Mouse (Mus musculus) hindbrain, embryonic 12.5 days (tissue): Measurements from ENCODE around the gene Gm11492. TPM values are rescaled to one million over a fixed set of nuclear protein-coding genes. Genes with fewer than 3 reads are reported as not detected.

ENCODE experiments used
- ATAC-seq: fragments of 200-750 bp; cut with Nextera tagmentation; 2 replicates; pipeline ENCODE4 v1.8.0; 2017; ENCODE audit warnings: moderate TSS enrichment; ENCODE audit not compliant: low FRiP score
- H3K27ac ChIP-seq: fragments of 300-500 bp; sonication (generic); 2 replicates; pipeline ENCODE4 v1.5.1; 2016; ENCODE audit warnings: mild to moderate bottlenecking
- H3K27me3 ChIP-seq: fragments of 300-500 bp; sonication (generic); 2 replicates; pipeline ENCODE4 v1.6.1; 2016; ENCODE audit warnings: mild to moderate bottlenecking
- H3K36me3 ChIP-seq: fragments of 300-500 bp; sonication (generic); 2 replicates; pipeline ENCODE4 v1.6.1; 2016; ENCODE audit warnings: mild to moderate bottlenecking
- H3K4me1 ChIP-seq: fragments of 300-500 bp; sonication (generic); 2 replicates; pipeline ENCODE4 v1.6.1; 2016
- H3K4me2 ChIP-seq: fragments of 300-500 bp; sonication (generic); replicated peaks from 2 replicates; pipeline ENCODE4 v1.6.1; 2016; ENCODE audit warnings: mild to moderate bottlenecking
- H3K4me3 ChIP-seq: fragments of 300-500 bp; sonication (generic); 2 replicates; pipeline ENCODE4 v1.5.1; 2016; ENCODE audit warnings: mild to moderate bottlenecking
- H3K9ac ChIP-seq: fragments of 300-500 bp; sonication (generic); 2 replicates; pipeline ENCODE4 v1.6.1; 2016; ENCODE audit warnings: mild to moderate bottlenecking, moderate library complexity
- H3K9me3 ChIP-seq: fragments of 300-500 bp; sonication (generic); replicated peaks from 2 replicates; pipeline ENCODE4 v1.6.1; 2016; ENCODE audit warnings: mild to moderate bottlenecking
- WGBS: fragments of 180-500 bp; shearing (Covaris S2); methylation state at CpG from one replicate; pipeline ENCODE4 v1.1.7; 2016; 5-methylcytosine and 5-hydroxymethylcytosine counted together
- polyA plus RNA-seq: library from polyadenylated mRNA; unstranded; fragments of >200 nt; fragmentation: Nextera tagmentation; extraction: Ambion mirVana; gene quantifications from 2 replicates; pipeline ENCODE4 v1.2.1, GENCODE M21; 2016

Gene Gm11492
- polyA plus RNA-seq, 1 experiment from 2014 or later = not detected

GRCm38 (mm10) chr11:87581161-87581865 lies 14.9 kb downstream of the Gm11492 start:
- no peak overlapping the region for H3K4me2 ChIP-seq
- H3K27ac ChIP-seq = no peak overlapping the region
- H3K9me3 ChIP-seq = no peaks in the 10 kb centered on the region
- 83% methylated on average over 12 of the region's 12 CpGs for WGBS
- H3K27me3 ChIP-seq = peaks cover 13% of the 10 kb centered on the region; the same call in 1 of the 2 replicates
- no peak overlapping the region for H3K4me3 ChIP-seq
- no peak overlapping the region for H3K9ac ChIP-seq
- H3K36me3 ChIP-seq = no peaks in the 10 kb centered on the region
- H3K4me1 ChIP-seq = peaks cover 20% of the 10 kb centered on the region
- ATAC-seq = no peak

DNA sequence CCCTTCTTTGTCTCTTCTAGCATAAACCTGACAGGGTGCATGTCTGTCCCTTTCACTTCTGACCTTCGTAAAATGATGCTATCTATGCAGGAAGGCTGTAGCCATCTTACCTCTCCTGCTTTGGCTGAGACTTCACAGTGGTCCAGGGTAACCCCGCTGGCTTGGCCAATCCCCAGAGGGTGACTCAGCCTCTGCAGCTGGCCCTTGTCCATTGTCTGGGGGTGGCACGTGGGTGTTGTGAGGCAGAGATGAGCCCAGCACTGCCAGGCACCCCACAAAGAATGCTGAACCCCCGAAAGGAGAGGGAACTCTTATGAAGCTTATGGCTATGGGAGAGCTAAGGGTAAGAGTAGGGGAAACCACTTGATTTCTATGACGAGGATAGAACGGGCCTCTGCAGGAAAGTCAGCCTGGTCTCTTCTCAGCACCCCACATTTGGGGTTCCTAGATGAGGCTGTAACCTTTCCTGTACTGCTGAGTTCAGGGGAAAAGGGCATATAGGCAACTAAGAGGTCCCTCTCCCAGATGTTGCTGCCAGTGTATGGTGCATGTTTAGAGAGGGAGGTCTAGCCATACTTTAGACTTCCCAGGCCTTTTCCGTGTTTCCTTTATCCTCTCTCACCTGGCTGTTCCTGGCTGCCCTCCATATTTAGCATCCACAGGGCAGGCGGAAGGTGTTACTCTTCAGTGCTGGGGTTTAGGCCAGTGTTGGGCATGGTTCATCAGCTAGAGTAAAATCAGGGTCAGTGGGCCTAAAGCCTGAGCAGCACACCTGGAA lies 15.7 kb downstream of the Gm11492 start:
- Histone ChIP-seq H3K27me3 (peaks cover 10% of the 10 kb centered on the region; the same call in 1 of the 2 replicates), H3K27ac (no peak overlapping the region), H3K36me3 (no peaks in the 10 kb centered on the region), H3K4me3 (no peak overlapping the region), H3K4me2 (no peak overlapping the region), H3K4me1 (peaks cover 20% of the 10 kb centered on the region), H3K9me3 (no peaks in the 10 kb centered on the region), H3K9ac (0 out of 2 replicates have a peak overlapping the region, but pooled peaks have one; percentile 13)
- 82% methylated on average over 8 of the region's 8 CpGs for WGBS
- ATAC-seq = no peak

DNA sequence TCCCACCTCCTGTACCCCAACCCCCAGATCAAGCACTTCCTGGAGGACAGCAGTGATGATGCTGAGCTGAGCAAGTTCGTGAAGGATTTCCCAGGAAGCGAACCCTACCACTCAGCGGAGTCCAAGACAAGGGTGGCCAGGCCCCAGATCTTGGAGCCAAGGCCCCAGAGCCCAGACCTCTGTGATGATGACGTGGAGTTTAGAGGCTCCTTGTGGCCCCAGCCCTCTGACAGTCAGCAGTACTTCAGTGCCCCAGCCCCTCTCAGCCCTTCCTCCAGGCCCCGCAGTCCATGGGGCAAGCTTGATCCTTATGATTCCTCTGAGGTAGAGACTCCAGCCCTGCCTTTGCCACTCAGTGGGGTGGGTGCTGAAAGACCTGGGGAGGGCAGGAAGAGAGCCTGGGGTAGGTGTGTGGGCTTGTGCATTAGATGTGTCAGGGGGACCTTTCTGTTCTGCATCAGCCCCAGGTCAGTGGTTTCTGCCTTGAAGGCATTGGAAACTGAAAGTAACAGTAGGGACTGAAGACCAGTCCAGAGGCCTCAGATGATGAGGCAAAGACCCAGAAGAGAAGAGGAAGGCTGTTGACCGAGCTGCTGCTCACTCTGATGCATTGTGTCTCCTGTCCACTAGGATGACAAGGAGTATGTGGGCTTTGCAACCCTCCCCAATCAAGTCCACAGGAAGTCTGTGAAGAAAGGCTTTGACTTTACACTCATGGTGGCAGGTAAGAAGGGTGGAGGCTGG lies 17.0 kb downstream of the Gm11492 start:
- no peak overlapping the region for H3K27ac ChIP-seq
- H3K4me3 ChIP-seq = no peak overlapping the region
- H3K9me3 ChIP-seq = no peaks in the 10 kb centered on the region
- H3K4me1 ChIP-seq = peaks cover 12% of the 10 kb centered on the region; the same call in 1 of the 2 replicates
- peaks cover 10% of the 10 kb centered on the region; the same call in 1 of the 2 replicates for H3K27me3 ChIP-seq
- H3K36me3 ChIP-seq = no peaks in the 10 kb centered on the region
- WGBS = 80% methylated on average over 6 of the region's 6 CpGs
- H3K4me2 ChIP-seq = no peak overlapping the region
- no peak for ATAC-seq
- no peak overlapping the region for H3K9ac ChIP-seq

DNA sequence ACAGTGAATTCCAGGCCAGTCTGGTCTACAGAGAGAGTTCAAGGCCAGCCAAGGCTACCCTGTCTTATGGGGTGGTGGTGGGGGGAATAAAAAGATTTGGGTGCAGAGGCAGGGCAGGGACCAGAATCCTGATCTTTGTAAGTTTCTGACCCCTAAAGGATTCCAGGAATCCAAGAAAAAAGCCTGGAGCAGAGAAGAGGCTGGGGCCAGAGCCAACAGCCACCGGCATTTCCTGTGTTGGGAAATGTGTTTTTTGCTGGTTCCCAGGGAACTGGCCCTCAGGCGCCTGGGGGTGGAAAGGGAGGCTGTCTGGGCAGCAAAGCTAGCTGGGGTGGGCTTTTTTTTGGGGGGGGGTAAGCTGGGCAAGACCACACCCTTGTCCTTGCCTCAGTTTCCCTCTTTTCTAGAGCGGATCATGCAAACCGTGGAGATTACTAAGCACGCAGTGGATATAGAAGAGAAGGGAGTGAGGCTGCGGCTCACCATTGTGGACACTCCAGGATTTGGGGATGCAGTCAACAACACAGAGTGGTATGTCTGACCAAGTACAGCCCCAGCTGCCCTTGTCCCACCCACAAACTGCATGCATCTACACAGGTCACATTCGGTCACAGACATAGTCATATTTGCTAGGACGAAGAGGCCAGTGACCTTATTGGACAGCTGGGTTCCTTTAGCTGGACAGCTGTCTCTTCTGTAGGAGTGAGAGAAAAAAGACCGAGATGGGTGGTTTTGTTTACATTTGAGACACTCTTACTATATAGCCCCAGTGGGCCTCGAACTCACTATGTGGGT lies 18.5 kb downstream of the Gm11492 start:
- 85% methylated on average over 10 of the region's 10 CpGs for WGBS
- Histone ChIP-seq H3K4me3 (no peak overlapping the region), H3K27me3 (peaks cover 10% of the 10 kb centered on the region; the same call in 1 of the 2 replicates), H3K4me2 (no peak overlapping the region), H3K4me1 (peaks cover 8% of the 10 kb centered on the region), H3K27ac (no peak overlapping the region), H3K9me3 (no peaks in the 10 kb centered on the region), H3K9ac (no peak overlapping the region), H3K36me3 (0 out of 2 replicates have a peak, but pooled peaks cover 3% of the 10 kb centered on the region)
- no peak for ATAC-seq

GRCm38 (mm10) chr11:87587211-87587874 lies 20.9 kb downstream of the Gm11492 start:
- H3K36me3 ChIP-seq = 0 out of 2 replicates have a peak, but pooled peaks cover 3% of the 10 kb centered on the region
- H3K4me1 ChIP-seq = peaks cover 18% of the 10 kb centered on the region
- no peaks in the 10 kb centered on the region for H3K9me3 ChIP-seq
- no peak overlapping the region for H3K4me2 ChIP-seq
- no peaks in the 10 kb centered on the region for H3K27me3 ChIP-seq
- H3K9ac ChIP-seq = no peak overlapping the region
- no peak overlapping the region for H3K4me3 ChIP-seq
- 92% methylated on average over 5 of the region's 5 CpGs for WGBS
- ATAC-seq = no peak
- no peak overlapping the region for H3K27ac ChIP-seq

GRCm38 (mm10) chr11:87589605-87590004 lies 23.2 kb downstream of the Gm11492 start:
- Histone ChIP-seq H3K27ac (no peak overlapping the region), H3K4me3 (no peak overlapping the region), H3K9me3 (no peaks in the 10 kb centered on the region), H3K4me1 (peaks cover 39% of the 10 kb centered on the region), H3K36me3 (peaks cover 7% of the 10 kb centered on the region; the same call in 1 of the 2 replicates), H3K9ac (no peak overlapping the region), H3K4me2 (peak overlapping the region; percentile 87; the same call in 1 of the 2 replicates), H3K27me3 (no peaks in the 10 kb centered on the region)
- WGBS = 96% methylated on average over 8 of the region's 8 CpGs
- no peak for ATAC-seq

DNA sequence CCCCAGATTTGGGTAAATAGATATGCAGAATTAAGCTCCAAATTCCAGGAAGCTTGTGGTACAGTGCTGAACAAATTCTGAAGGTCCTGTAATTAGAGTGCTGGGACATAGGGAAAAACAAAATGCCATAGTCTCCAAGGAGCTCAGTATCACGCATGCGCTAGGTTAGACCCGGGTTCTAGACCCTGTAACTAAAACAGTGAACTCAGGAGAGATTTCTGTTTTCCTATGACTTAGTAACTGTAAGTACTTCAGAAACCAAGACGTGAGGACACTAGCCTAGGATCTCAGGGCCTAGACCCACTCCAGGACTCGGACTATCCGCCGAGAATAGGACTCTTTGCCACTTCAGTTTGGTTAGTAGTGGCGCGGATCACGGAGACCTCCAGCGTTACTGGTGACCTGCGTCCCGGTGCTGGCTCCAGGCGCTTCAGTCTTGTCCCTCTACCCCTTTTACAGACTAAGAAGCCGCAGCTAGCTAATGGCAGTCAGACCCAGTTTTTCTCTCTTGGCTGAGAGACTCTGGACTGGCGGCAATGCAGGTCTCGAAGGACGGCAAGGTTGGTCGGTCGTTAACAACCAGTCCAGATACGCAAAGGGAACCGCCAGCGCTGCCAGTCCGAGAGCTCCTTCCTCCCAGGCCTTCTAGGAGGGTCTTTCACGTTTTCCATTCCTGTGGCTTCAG lies 24.5 kb downstream of the Gm11492 start:
- 2% methylated on average over 25 of the region's 25 CpGs for WGBS
- Histone ChIP-seq H3K9me3 (no peaks in the 10 kb centered on the region), H3K27ac (peak overlapping the region; percentile 88), H3K36me3 (peaks cover 7% of the 10 kb centered on the region; the same call in 1 of the 2 replicates), H3K4me2 (peak overlapping the region; percentile 87), H3K9ac (peak overlapping the region; percentile 86), H3K4me1 (peaks cover 51% of the 10 kb centered on the region), H3K4me3 (peak overlapping the region; percentile 79), H3K27me3 (no peaks in the 10 kb centered on the region)
- no peak for ATAC-seq

DNA sequence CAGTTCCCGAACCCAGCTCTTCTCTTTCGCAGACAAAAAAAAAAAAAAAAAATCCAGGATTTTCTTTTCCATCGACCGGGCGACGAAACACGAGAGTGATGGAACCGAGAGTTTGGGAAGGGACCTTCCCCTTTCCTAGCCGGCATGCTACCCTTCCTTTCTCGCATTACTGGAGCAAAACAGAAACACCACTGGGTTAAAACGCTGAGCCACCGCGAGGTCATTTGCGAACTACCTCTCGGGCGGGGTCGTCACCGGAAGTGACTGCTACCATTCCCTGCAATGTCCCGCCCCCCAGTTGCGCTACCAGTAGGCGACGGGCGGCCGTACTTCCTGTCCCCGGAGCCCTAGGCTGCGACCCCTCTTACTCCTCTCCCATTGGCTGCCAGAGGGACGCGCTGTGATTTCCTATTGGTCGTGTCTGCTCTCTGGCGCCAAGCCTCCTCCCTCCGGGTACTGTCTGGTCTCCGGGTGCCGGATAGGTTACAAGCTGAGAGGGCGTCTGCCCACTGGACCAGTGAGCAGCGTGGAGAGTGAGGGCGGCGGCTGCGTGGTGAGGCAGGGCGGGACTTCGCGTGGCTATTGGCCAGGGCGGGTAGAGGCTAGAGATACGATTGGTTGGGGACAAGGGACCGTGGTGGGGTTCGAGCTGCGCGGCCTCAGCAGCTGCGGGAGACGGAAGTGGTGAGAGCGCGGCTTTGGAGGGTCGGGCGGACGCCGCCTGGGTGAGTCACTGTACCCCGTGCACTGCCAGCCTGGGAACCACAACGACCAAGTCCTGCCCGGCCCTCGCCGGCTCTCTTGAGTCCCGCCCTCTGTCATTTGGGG lies 25.3 kb downstream of the Gm11492 start, which contains the start of gene Mtmr4:
Mtmr4 (plus strand) TSS at position 637 of the 828 bp plus-strand sequence.
- Histone ChIP-seq H3K4me1 (peaks cover 58% of the 10 kb centered on the region), H3K27me3 (no peaks in the 10 kb centered on the region), H3K9ac (peak within 1 kb of the TSS; percentile 86), H3K9me3 (no peaks in the 10 kb centered on the region), H3K36me3 (peaks cover 7% of the 10 kb centered on the region; the same call in 1 of the 2 replicates), H3K4me2 (peak within 1 kb of the TSS; percentile 87), H3K27ac (peak within 1 kb of the TSS; percentile 90), H3K4me3 (peak within 1 kb of the TSS; percentile 79)
- WGBS = under 1% methylated on average over 61 of the region's 61 CpGs
- peak; percentile 97 for ATAC-seq

- Histone ChIP-seq H3K9me3 (no peaks in the 10 kb centered on the region), H3K27me3 (no peaks in the 10 kb centered on the region), H3K27ac (peak overlapping the region; percentile 90), H3K36me3 (peaks cover 11% of the 10 kb centered on the region), H3K9ac (peak overlapping the region; percentile 81), H3K4me2 (peak overlapping the region; percentile 80), H3K4me1 (peaks cover 64% of the 10 kb centered on the region), H3K4me3 (peak overlapping the region; percentile 79)
- peak; percentile 51; the same call in 1 of the 2 replicates for ATAC-seq
- WGBS = under 1% methylated on average over 15 of the region's 15 CpGs
These were observed 25.9 kb downstream of the Gm11492 start for GRCm38 (mm10) chr11:87592354-87592695.
